Mouse (Mus musculus): ENCODE measurements at regions not wholly inside any gene's neighbourhood (a gene's known extent, or its start where the extent isn't known, plus 50 kb on each side); places are given as distances from the start of the nearest gene placed in this dataset.

DNA sequence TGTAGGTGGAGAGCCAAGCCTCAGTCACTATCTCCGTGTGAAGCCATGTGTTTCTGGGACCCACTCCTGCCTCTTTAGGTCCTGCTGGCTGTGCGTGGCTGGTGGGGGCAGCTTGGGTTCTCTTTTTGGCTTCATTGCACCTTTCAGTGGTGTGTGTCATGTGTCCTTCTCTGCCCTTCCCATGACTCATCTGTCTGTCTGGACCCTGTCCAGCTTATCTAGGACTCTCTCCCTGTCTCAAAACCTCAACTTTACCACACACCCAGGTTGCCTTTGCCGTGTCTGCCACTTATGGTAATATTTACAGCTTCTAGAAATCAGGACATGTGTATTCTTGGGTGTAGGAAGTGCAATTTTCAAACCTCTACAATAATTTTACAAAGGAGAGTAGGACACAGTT is 329.9 kb upstream of the Arglu1 start:
- TF ChIP-seq CTCF (conservative IDR thresholded peaks at IDR 0.05; ENCODE audit: low read length) (no peak), POU5F1 (IDR thresholded peaks at IDR 0.05; ENCODE audit: borderline replicate concordance, low read length) (no peak), NANOG (IDR thresholded peaks at IDR 0.05; ENCODE audit: borderline replicate concordance, low read length) (no peak)
